Mouse (Mus musculus) gastrocnemius, postnatal 36 days (tissue): ENCODE measurements around the gene Bglap3. TPM values are rescaled to one million over a fixed set of nuclear protein-coding genes. Genes with fewer than 3 reads are reported as not detected.
A peak's percentile ranks its signal among the peaks of the same experiment; 100 is the strongest.
"Not testable (repeated sequence)": the region's sequence is repeated elsewhere in the genome, so short reads cannot be mapped to it uniquely, and the experiment has no call there.

Experiments
- DNase-seq, 2 experiments: peaks; one replicate each; pipeline ENCODE4 v3.0.0; 2022
- intact Hi-C: fragments of 180-260 bp; cut with DNase I; formaldehyde crosslinking; loops from one replicate; pipeline ENCODE4 v1.15.1; 2025
- long read RNA-seq, 2 experiments: library from polyadenylated mRNA; stranded (forward); transcript quantifications; one replicate each; pipeline ENCODE4 v2.0.0; 2021
- total RNA-seq, 2 experiments: library from RNA; stranded (reverse); gene quantifications; 2 replicates each; pipeline ENCODE4 v1.2.3; 2021

Bglap3 gene
- total RNA-seq = not detected
- long read RNA-seq, experiment 1 = 0 reads
- long read RNA-seq, experiment 2 = 0 reads

GRCm38 (mm10) chr3:88372643-88373042 lies at the start of gene Bglap3:
Bglap3 (minus strand) TSS chr3:88372743.
- DNase-seq, intact Hi-C loops: not testable (repeated sequence)

- DNase-seq = no peak
- intact Hi-C loops = no loop called here
Observed at GRCm38 (mm10) chr3:88422020-88422720, 49.6 kb upstream of the Bglap3 start.

DNA sequence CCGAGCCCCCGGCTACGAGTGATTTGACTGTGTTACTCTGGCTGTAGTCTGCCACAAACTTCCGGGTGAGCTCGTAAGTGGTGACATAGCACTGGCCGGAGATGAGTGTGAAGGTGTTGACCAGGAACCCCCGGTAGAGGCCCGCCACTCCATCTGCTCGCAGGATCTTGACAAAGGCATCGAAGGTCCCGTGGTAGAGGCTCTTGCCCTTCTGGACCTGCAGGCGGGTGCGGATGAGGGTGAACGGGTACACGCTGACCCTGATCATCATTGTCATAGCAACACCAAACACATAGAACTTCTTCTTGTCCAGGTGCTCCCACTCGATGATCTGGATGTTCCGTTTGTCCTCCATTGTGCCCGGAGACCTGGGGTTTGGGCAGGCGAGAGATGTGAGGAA lies 48.2 kb upstream of the Bglap3 start:
- DNase-seq = no peak
- intact Hi-C loops = no loop called here

GRCm38 (mm10) chr3:88418016-88418415 lies 45.5 kb upstream of the Bglap3 start:
- DNase-seq = no peak
- intact Hi-C loops = no loop called here

GRCm38 (mm10) chr3:88415668-88416067 lies 43.1 kb upstream of the Bglap3 start:
- intact Hi-C loops = no loop called here
- no peak for DNase-seq

DNA sequence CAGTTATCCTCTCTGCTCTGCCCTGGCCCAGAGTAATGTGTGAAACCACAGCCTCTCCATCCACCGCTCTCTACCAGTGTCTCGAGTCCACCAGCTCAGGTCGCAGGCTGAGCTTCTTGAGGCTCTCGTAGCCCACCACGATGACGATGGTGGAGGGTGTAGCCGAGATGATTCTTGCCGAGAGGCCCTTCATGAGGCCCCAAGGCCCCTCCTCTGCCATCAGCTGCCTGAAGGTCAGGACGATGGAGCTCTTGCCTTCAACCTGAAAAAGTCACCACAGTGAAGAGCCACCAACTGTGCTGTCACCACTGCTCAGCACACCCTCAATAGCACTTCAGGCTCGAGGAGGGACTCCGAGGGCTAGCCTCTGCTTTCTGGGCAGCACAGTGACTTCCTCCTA lies 40.1 kb upstream of the Bglap3 start:
- DNase-seq = no peak
- intact Hi-C loops = no loop called here

GRCm38 (mm10) chr3:88411681-88412080 lies 39.1 kb upstream of the Bglap3 start:
- intact Hi-C loops = loop anchor here (2.0 kb wide), 1 partner anchor 13 kb away; the partner anchor contains the start of gene Slc25a44
- no peak for DNase-seq

GRCm38 (mm10) chr3:88410645-88411031 lies 38.1 kb upstream of the Bglap3 start:
- intact Hi-C loops = loop anchor here (2.0 kb wide), 1 partner anchor 14 kb away; the partner anchor contains the start of gene Slc25a44
- DNase-seq = no peak

DNA sequence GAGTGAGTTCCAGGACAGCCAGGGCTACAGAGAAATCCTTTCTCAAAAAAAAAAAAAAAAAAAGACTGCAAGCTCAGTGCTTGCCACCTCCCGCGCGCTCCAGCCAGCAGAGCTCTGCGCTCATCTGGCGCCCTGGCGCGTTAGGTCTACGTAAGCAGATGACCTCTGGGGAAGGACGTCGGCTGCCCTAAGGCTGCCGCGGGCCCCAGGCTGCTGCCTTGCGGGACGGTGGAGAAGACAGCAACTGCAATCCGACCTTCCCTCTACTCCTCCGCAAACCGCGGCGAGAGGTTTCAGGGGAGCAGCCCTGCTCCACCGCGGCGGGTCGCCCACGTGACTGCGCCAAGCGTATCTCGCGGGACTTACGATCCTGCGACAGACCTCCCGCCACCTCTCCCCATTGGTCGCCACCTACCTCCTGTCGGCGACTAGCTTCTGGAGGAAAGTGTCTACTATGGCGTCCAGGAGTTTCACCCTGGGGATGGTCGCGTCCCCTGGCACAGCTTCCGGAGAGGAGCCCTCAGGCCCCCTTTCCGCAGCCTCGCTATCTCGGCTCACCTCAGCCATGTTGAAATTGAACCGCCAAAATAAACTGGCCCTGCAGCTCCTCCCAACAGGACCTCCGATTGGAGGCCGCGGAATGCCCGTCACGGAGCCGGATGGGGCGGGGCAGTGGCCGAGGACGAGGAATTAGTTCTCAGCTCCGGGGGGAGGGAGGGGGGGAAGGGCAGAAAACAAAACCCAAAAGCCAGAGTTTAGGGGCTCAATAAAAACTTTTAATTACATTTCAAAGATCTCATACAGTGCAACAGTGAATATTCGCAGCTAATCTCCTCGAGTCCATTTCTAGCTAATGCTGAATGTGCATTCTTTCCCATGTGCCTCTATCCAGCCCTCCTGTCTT lies 37.5 kb upstream of the Bglap3 start, which contains the start of gene Pmf1:
Gene Pmf1, minus strand, starts transcription at position 591 of the 904 bp plus-strand sequence.
- intact Hi-C loops = loop anchor here (2.0 kb wide), 2 partner anchors 15 to 117 kb away; partner anchors contain the start of gene Slc25a44
- DNase-seq = peak; percentile 91 to 92

- DNase-seq = no peak
- intact Hi-C loops = loop anchor here (1.0 to 2.0 kb wide), 2 partner anchors 58 to 118 kb away; no protein-coding TSS in a partner anchor
Observed at GRCm38 (mm10) chr3:88408953-88409352, 36.4 kb upstream of the Bglap3 start.

DNA sequence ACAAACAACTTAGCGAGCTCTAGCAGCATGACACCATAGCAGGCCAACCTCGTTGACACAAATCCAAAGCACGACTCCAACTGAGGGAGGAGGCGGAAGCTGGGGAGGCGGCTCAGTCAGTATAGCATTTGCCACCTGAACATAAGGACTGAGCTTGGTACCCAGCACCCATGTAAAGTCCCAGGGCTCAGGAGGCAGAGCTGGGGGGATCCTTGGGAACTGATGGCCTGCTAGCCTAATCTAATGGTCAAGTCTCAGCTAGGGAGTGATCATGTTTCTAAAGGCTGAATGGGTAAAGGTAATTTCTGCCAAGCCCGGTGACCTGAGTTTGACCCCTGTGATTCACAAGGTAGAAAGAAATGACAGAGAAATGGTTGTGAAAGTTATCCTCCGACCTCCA lies 35.0 kb upstream of the Bglap3 start:
- DNase-seq = no peak
- intact Hi-C loops = no loop called here

DNA sequence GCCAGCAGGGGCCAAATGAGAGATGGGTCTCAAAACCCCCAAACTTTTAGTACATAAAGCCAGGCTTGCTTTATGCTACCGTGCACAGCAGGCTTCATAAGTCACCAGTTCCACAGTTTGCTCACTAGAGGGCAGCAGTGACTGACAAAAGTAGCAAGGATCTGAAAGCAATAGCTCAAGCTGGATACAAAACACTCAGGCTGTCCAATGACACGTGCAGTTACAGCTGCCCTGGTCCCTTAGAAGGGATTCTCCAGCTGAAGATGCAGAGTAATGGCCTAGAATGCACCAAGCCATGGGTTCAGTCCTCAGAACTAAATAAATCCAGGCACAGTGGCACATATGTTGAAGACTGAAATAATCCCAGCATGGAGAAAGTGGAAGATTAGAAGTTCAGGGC lies 34.5 kb upstream of the Bglap3 start:
- DNase-seq = peak in 1 of 2 experiments; percentile 35
- intact Hi-C loops = no loop called here

DNA sequence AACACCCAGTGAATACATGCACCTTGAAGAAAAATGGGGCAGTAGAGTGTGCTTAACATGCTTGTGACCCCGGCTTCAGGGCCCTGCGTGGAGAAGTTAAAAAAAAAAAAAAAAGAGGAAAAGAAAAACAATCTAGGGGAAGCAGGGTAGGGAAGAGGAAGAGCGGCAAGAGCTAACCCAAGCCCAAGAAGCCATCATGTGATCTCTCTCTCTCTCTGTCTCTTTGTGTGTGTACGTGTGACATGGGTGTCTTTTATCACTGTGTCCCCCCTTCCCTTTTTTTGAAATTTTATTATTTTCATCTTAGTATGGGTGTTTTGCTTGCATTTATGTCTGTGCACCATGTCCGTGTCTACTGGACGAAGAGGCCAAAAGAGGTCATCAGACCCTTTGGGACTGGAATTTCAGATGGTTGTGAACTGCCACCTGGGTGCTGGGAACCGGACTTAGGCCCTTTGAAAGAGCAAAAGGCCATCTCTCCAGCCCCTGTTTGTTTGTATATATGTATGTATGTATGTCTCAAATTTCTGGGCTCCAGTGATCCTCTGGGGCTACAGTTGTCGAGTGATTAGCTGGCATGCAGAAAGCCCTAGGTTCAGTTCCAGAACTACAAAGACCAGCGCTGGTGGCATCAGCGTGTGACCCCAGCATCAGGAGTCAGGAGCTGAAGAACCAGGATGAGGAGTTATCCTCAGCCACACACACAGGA lies 31.1 kb upstream of the Bglap3 start:
- intact Hi-C loops = no loop called here
- DNase-seq = no peak

GRCm38 (mm10) chr3:88398666-88399065 lies 26.1 kb upstream of the Bglap3 start:
- intact Hi-C loops = no loop called here

GRCm38 (mm10) chr3:88395742-88396141 lies 23.2 kb upstream of the Bglap3 start:
- DNase-seq = no peak
- intact Hi-C loops = no loop called here

More at GRCm38 (mm10) chr3:88398666-88399065, 26.1 kb upstream of the Bglap3 start:
- no peak for DNase-seq

DNA sequence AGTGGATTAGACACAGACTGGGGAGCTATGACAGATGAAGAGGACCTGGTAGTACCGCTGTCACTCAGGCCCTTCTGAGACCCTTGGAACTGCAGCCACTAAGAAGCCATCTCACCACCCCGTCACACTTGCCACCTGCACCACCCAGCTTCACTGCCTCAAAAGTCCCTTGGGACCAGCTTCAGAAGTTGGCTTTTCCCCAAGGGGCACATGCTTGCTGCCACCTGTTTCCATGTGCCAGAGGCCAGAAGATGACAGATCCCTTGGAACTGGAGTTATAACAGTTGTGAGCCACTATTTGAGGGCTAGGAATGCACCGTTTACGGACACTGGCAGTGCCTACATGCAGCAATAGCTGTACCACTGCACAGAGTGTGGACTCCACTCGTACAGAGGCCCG lies 22.7 kb upstream of the Bglap3 start:
- intact Hi-C loops = no loop called here
- no peak for DNase-seq

- intact Hi-C loops = no loop called here
- no peak for DNase-seq
Observed at GRCm38 (mm10) chr3:88393776-88394375, 21.3 kb upstream of the Bglap3 start.

DNA sequence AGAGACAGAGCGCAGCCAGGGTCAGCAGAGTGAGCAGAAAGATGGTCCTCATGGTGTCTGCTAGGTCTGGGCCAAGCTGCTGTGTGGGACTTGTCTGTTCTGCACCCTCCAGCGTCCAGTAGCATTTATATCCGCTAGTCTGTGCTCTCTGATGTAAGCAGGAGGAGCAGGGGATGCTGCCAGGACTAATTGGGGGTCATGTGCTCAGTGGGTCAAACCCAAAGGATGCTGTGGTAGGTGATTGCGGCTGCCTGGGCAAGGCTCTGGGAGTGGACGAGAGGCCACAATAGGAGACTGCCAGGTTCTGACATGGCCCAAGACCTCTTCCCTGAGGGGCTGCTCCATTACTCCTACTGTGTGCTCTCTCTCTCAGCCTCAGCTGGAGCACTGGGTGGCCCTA lies 11.8 kb upstream of the Bglap3 start, which contains the start of gene Bglap:
Gene Bglap, minus strand, starts transcription at position 101 of the 400 bp plus-strand sequence.
- DNase-seq = no peak
- intact Hi-C loops = no loop called here

- DNase-seq, intact Hi-C loops: not testable (repeated sequence)
Observed at GRCm38 (mm10) chr3:88382383-88382782, 9.8 kb upstream of the Bglap3 start.
